Mouse (Mus musculus) ES-Bruce4 (cell line): ENCODE measurements at regions not wholly inside any gene's neighbourhood (a gene's known extent, or its start where the extent isn't known, plus 50 kb on each side); places are given as distances from the start of the nearest gene placed in this dataset.

Source experiments
- H3K27ac ChIP-seq: 2 replicates; pipeline ENCODE4 v1.5.1; 2012; ENCODE audit warnings: low read length, inconsistent platforms; ENCODE audit not compliant: insufficient read depth
- H3K27me3 ChIP-seq: 2 replicates; pipeline ENCODE4 v1.6.1; 2012; ENCODE audit warnings: mild to moderate bottlenecking, low read length, inconsistent platforms; ENCODE audit not compliant: control insufficient read depth, poor library complexity, insufficient read depth, severe bottlenecking
- H3K36me3 ChIP-seq: 2 replicates; pipeline ENCODE4 v1.6.1; 2012; ENCODE audit warnings: inconsistent platforms, mild to moderate bottlenecking, low read length, moderate library complexity; ENCODE audit not compliant: control insufficient read depth, poor library complexity, insufficient read depth, severe bottlenecking
- H3K4me1 ChIP-seq: one replicate; pipeline ENCODE4 v1.8.1; 2011; ENCODE audit warnings: low read length; ENCODE audit not compliant: control insufficient read depth, insufficient read depth
- H3K4me3 ChIP-seq: 2 replicates; pipeline ENCODE4 v1.5.1; 2011; ENCODE audit warnings: low read depth, mild to moderate bottlenecking, low read length
- H3K9ac ChIP-seq: 2 replicates; pipeline ENCODE4 v1.6.1; 2012; ENCODE audit warnings: low read depth, mild to moderate bottlenecking, inconsistent platforms; ENCODE audit not compliant: poor library complexity, severe bottlenecking
- H3K9me3 ChIP-seq: replicated peaks from 2 replicates; pipeline ENCODE4 v1.6.1; 2012; ENCODE audit warnings: mild to moderate bottlenecking, low read length, inconsistent platforms; ENCODE audit not compliant: control insufficient read depth, poor library complexity, insufficient read depth, severe bottlenecking
- CTCF ChIP-seq: IDR thresholded peaks from one replicate; pipeline ENCODE4 v1.8.1; 2011; ENCODE audit warnings: low read depth, low read length
- EP300 ChIP-seq: IDR thresholded peaks from 2 replicates; pipeline ENCODE4 v1.6.1; 2011; ENCODE audit warnings: low read depth, low read length; ENCODE audit not compliant: insufficient read depth
- POLR2A ChIP-seq: IDR thresholded peaks from one replicate; pipeline ENCODE4 v1.8.1; 2011; ENCODE audit warnings: low read length; ENCODE audit not compliant: insufficient read depth

DNA sequence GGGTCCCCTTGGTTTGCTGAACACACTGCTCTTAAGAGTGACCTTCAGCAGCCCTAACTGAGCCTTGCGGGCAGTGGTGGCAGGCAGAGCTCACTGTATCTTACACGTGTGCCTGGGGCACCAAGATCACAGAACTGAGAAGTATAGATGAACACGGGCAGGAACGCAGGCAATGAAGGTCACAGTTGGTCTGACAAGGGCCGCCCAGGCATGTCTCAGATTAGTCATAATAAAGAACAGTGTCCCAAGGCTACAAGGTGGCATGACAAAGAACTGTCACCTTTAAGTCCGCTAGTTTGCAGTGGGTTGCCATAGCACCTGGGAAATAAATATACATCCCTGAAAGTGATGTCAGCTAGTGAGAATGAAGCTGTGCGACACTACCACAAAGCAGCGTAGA is 215.9 kb upstream of the A230072I06Rik start:
- Histone ChIP-seq H3K4me1 (no peaks in the 10 kb centered on the region), H3K27me3 (no peaks in the 10 kb centered on the region), H3K9me3 (no peaks in the 10 kb centered on the region), H3K4me3 (no peak overlapping the region), H3K27ac (no peak overlapping the region), H3K9ac (no peak overlapping the region), H3K36me3 (no peaks in the 10 kb centered on the region)
- TF ChIP-seq POLR2A (no peak), CTCF (no peak), EP300 (no peak)

GRCm38 (mm10) chr8:12064664-12065063 is 214.0 kb upstream of the A230072I06Rik start:
- Histone ChIP-seq H3K4me1 (no peaks in the 10 kb centered on the region), H3K9ac (no peak overlapping the region), H3K4me3 (no peak overlapping the region), H3K27me3 (no peaks in the 10 kb centered on the region), H3K36me3 (no peaks in the 10 kb centered on the region), H3K9me3 (no peaks in the 10 kb centered on the region), H3K27ac (no peak overlapping the region)
- TF ChIP-seq POLR2A (no peak), EP300 (no peak), CTCF (no peak)

DNA sequence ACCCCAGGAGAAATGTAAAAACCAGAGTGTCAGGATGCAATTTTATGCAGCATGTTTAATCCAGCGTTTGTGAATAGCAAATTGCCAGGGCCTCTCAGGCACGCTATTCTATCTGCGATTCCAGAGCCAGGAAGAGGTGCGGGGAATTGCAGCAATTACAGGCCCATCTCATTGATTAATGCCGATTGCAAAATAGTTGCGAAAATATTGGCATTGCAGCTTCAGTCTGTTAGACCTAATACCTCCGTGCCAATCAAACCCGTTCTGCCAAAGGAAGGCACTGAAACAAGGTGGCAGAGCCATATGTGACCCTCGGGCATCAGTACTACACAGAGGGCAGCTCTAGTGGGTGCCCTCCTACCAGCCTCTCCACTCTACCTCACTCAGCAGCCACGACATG is 212.2 kb upstream of the A230072I06Rik start:
- Histone ChIP-seq H3K9ac (no peak overlapping the region), H3K4me3 (no peak overlapping the region), H3K27me3 (no peaks in the 10 kb centered on the region), H3K36me3 (no peaks in the 10 kb centered on the region), H3K27ac (no peak overlapping the region), H3K9me3 (no peaks in the 10 kb centered on the region), H3K4me1 (no peaks in the 10 kb centered on the region)
- no peak for TF ChIP-seq CTCF
- TF ChIP-seq POLR2A = no peak
- TF ChIP-seq EP300 = no peak

- Histone ChIP-seq H3K36me3 (no peaks in the 10 kb centered on the region), H3K9me3 (no peaks in the 10 kb centered on the region), H3K27ac (no peak overlapping the region), H3K4me1 (no peaks in the 10 kb centered on the region), H3K9ac (no peak overlapping the region), H3K4me3 (no peak overlapping the region), H3K27me3 (no peaks in the 10 kb centered on the region)
- TF ChIP-seq CTCF (no peak), EP300 (no peak), POLR2A (no peak)
These were observed 205.2 kb upstream of the A230072I06Rik start for GRCm38 (mm10) chr8:12073311-12073999.

- H3K27ac ChIP-seq = no peak overlapping the region
- H3K9me3 ChIP-seq = no peaks in the 10 kb centered on the region
- TF ChIP-seq CTCF (no peak), EP300 (no peak), POLR2A (no peak)
- no peak overlapping the region for H3K9ac ChIP-seq
- H3K4me1 ChIP-seq = no peaks in the 10 kb centered on the region
- H3K4me3 ChIP-seq = no peak overlapping the region
- no peaks in the 10 kb centered on the region for H3K36me3 ChIP-seq
- no peaks in the 10 kb centered on the region for H3K27me3 ChIP-seq
These were observed 202.7 kb upstream of the A230072I06Rik start for GRCm38 (mm10) chr8:12075943-12076342.

- Histone ChIP-seq H3K9me3 (no peaks in the 10 kb centered on the region), H3K9ac (no peak overlapping the region), H3K27ac (no peak overlapping the region), H3K4me3 (no peak overlapping the region), H3K4me1 (no peaks in the 10 kb centered on the region), H3K36me3 (no peaks in the 10 kb centered on the region), H3K27me3 (no peaks in the 10 kb centered on the region)
- no peak for TF ChIP-seq POLR2A
- no peak for TF ChIP-seq CTCF
- no peak for TF ChIP-seq EP300
These were observed 201.7 kb upstream of the A230072I06Rik start for GRCm38 (mm10) chr8:12076811-12077375.
